Mouse (Mus musculus) frontal cortex, adult 2 months (tissue): ENCODE results near the gene Iah1. TPM values are rescaled to one million over a fixed set of nuclear protein-coding genes. Genes with fewer than 3 reads are reported as not detected.

ENCODE experiments used
- DNase-seq, 2 experiments: peaks; one replicate each; pipeline ENCODE4 v3.0.0; 2022; ENCODE audit warnings: low spot score in 1 of 2; ENCODE audit errors: extremely low spot score in 1 of 2
- polyA plus RNA-seq: library from polyadenylated mRNA; depleted of rRNA; stranded (reverse); fragments of >200 nt; gene quantifications from 2 replicates; pipeline ENCODE4 v1.2.3, GENCODE M21; 2012

Iah1 gene
- polyA plus RNA-seq, 1 experiment = 22.8 TPM

DNA sequence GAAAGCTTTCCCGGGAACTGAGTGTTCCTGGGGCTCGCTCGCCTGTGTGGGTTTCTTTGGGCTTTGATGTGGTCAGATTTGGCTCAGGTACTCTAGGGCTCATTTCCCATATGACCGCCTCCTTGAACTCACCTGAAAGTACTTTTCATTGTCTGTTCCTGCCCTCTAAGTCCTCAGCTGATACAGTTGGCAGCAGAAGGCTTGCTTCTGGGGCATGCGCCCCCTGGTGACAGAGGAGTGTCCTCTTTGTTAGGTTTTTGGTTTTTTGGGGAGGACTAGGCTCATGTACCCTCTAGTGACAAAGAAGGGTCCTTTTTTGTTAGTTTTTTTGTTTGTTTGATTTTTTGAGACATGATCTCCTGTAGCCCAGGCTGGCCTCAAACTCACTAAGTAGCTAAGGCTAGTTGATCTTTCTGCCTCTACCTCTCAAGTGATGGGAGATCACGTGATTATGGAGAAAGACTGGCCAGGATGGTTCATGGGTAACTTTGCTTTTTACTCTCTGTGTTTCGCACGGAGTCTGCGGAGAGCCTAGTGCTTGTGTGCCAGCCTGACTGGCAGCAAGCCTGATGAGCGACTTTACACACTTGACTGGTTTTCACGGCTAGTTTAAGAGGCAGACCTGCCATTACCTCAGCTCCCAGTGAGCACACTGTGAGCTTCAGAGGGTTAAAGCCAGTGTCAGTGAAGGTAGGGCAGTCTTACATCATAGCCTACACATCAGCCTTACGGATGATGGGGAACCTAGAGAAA lies 2.1 kb downstream of the Iah1 start:
- peak in 1 of 2 experiments; percentile 79 for DNase-seq

DNA sequence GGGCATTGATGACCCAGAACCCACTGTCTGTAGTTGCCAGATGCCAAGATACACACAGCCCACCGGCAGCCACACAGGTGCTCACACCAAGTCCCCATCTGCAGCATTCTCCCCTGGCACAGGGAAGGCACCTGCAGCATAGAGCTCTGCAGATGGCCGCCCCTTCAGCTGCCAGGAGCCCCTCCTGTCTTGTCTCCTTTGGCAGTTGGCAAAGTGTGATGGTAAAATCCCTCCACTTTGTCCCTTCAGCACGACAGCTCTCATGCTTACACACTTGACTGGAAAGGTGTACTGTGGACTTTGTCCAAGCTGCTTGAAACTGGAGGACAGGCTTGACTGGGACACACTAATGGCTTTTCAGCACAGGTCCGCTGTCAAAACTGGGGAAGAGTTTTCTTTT lies 4.1 kb downstream of the Iah1 start:
- no peak for DNase-seq

GRCm38 (mm10) chr12:21321170-21321569 lies 5.0 kb downstream of the Iah1 start:
- DNase-seq = no peak

- no peak for DNase-seq
These were observed 6.1 kb downstream of the Iah1 start for GRCm38 (mm10) chr12:21322296-21322695.

DNA sequence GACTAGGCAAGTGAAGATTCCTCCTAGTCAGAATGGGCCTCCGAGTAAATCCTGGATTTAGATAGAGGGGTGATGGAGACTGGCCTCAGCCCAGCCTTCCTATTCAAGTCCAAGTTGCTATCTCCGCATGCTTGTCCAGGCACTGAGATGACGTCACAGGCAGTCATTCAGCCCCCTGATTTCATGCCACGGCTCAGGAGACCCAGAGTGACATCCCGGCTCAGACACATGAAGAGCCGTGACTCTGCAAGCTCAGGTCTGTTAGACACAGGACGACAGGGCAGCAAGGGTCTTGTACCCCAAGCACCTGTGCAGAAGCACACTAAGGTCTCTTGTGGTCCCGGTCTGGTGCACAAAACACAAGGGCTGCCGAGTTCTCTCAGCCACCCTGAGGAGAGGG lies 6.7 kb downstream of the Iah1 start:
- no peak for DNase-seq

- DNase-seq = no peak
These were observed 7.9 kb downstream of the Iah1 start for GRCm38 (mm10) chr12:21324101-21324500.

DNA sequence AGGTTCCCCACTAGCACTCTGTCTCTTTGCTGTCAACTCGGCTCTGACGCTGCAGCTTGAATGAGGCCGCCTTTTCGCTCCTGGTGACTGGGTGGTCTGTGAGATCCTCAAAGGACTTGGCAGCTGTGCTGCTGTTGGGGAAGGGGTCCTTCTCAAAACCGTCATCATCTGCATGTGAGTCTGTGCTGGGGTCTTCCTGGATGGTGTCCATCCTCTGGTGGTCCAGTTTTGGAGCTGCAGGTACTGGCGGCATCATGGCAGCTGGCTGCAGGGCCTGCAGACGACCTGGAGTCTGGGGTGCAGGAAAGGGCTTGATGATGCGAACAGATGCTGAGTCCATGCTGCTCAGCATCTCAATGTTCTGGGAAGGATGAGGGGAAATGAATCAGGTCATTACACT lies 9.1 kb downstream of the Iah1 start:
- DNase-seq = no peak

- no peak for DNase-seq
These were observed 10.1 kb downstream of the Iah1 start for GRCm38 (mm10) chr12:21326325-21326724.

- no peak for DNase-seq
These were observed 13.6 kb downstream of the Iah1 start for GRCm38 (mm10) chr12:21329661-21330400.

DNA sequence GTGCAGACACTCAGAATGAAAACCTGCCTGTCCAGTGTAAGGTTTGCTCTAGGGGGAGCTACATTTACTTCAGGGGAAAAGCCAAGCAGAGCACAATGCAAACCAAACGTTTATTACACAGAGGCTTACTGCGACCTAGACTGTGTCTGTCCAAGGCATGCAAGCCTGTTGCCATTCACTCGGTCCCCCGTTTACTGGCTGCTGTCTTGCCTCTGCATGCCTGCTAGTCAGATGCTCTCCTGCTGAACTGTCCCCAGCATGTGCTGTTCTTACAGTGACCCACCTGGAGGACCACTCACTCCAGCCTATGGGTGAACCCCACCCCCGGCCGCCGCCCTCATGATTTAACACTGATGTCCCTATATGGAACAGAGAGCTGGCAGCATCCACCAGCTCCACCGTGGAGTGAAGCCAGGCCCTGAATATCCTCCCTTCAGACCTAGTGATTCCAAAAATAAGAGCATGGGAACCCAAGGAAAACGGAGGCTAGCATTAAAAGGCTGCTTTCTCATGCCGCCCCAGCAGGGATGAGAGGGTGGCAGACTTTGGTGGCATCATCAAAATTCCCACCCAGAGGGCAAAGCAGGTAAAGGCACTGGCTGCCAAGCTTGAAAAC lies 14.9 kb downstream of the Iah1 start:
- DNase-seq = peak; percentile 31 to 66

DNA sequence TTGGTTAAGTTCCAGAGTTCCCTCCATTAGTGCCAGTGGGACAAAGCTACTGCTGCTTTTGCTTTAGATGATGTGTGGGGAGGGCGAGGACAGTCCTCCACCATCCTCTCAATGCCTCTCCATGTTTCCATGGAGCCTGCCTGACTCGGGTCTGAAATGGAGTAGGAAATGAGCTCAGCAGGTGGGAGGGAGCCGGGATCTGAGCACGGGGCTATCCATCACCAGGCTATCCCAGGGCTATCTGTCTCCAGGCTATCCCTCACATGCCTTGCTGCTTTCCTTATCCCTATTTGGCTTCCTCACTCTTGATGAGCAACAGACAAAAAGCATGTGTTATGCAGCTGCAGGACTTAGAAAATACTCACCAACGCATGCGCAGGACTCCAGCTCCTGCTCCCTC lies 15.5 kb downstream of the Iah1 start:
- DNase-seq = no peak

- DNase-seq = no peak
These were observed 16.8 kb downstream of the Iah1 start for GRCm38 (mm10) chr12:21333021-21333420.

DNA sequence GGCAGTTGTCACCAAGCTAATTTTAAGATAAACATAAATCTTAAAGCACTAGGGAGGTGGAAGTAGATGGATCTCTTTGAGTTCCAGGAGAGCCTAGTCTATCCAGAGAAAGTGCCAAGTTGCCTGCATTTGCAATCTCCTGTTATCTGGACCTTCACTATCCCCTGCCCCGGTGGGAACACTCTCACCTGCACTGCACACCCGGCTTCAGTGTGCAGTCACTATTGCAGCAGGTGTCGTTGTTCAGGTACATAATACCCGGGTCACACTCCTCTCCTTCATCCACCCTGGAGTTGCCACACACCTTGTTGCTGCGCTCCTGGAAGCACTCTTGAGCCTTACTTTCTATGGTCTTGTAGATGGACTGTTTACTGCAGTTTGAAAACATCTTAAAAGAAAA lies 17.6 kb downstream of the Iah1 start:
- DNase-seq = no peak

- peak in 1 of 2 experiments; percentile 72 for DNase-seq
These were observed 19.7 kb downstream of the Iah1 start for GRCm38 (mm10) chr12:21335869-21336268.

DNA sequence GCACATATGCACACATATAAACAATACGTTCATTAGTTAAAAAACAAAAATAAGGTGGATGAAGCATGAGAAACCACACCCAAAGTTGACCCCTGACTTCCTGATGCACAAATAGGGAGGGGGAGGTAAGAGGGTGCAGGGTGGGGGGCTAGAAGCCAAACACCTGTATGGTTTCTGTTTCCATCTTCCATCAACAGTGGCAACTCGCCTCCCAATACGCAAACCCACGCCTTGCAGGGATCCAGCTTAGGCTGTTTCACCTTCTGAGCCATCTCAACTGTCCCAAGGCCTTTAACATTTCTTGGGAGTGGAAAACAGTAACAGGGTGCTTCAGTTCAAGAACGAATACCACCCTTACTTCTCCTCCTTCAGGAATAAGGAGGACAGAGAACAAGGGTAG lies 21.0 kb downstream of the Iah1 start:
- no peak for DNase-seq

DNA sequence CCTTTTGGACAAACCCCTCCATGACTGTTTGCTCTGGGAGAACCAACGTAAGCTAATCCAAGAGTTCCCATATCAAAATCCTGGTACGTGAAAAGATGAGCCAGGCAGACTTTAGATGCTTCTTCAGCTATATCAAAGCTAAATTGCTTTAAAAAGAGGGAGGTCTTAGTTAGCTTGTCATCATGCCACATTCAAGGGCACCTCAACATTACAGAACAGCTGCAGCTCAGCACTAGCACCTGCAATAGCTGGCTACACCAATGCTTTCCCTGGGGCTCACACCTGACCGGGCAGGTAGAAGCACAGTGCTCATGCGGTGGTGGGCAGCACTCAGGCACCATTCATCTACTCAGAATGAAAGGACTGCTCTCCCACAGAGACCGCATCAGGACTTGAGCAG lies 24.5 kb downstream of the Iah1 start:
- no peak for DNase-seq

DNA sequence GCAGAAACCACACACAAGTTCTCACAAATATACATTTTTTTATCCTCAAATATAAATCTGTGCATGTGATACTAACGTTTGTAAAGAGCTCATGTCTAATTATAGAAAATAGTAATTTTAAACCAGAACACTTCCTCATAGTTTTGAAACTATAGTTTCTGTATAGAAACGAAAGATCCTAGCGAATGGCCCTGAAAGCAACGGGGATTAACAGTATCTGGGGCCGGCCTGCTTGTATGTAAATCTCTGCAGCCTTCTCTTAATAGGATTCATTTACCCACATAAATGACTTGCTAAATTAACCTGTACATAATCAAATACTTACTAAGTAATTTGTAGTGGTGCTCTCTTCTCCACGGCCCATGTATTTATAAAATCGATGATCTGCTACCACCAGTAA lies 30.8 kb downstream of the Iah1 start:
- DNase-seq = no peak

- no peak for DNase-seq
These were observed 34.1 kb downstream of the Iah1 start for GRCm38 (mm10) chr12:21350113-21350876.

- DNase-seq = no peak
These were observed 37.5 kb downstream of the Iah1 start for GRCm38 (mm10) chr12:21353681-21354080.

DNA sequence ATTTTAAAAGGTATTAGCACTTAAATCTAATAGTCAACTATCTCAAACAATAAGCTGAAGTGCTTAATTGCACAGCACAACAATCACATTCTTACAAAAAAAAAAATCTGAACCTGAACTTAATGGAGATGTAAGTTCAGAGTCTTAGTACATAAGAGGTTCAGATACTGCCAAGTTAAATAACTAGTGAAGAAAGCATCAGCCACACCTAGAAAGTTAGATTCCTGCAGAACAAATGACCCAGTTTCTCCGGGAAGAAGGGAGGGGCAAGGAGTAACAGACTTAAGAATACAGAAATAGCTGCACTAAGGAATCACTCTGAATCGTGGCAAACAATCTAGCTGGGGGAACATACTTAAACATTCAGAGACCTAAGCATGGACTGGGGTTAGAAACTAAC lies 46.5 kb downstream of the Iah1 start:
- DNase-seq = no peak

DNA sequence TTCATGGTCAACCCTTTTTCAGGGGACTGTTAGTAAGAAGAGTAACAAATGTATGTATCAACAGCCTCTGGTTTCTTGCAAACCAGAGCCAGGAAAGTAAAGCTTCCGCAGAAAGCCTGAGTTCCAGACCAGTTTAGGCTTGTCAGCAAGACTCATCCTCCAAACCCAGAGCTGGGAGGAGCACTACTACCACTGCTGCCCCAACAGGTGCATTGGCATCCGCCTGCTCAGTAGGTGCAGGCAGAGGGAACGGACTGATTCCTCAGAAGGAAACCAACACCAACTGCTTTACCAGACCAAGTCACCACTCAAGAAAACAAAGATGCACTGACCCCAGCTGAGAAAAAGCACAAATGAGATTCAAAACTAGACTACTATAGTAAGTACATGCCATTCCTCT lies 47.0 kb downstream of the Iah1 start:
- DNase-seq = no peak
